Mouse (Mus musculus): Measurements from ENCODE around the gene Cntd1. TPM values are rescaled to one million over a fixed set of nuclear protein-coding genes. Genes with fewer than 3 reads are reported as not detected.

Cntd1 gene
- polyA plus RNA-seq, 1 experiment: 0.84 TPM

DNA sequence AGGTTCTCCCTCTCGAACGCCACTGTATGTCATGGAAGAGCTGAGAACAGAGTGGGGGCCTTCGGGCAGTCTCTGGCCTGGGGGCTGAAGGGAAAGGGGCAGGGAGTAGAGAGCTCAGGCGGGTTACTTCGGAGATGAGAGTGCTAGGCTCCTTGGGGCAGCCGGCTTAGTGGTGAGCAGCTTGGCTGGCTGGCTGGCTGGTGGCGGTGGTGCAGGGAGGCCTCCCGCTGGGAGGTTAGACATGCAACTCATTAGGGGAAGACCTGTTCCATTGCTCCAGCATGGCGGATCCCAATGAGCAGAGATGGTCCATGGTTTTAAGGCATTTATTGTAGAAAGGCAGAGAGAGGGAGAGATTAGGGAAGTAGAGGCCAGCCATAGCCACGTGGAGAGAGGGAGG lies 55.2 kb downstream of the Cntd1 start:
- DNase-seq: no peak
- H3K36me3 ChIP-seq (ENCODE audit: control insufficient read depth, insufficient read depth, low read length): no peaks in the 10 kb centered on the region
- peaks cover 5% of the 10 kb centered on the region for H3K4me1 ChIP-seq (replicated peaks; ENCODE audit: control insufficient read depth, insufficient read depth, low read length)
- no peaks in the 10 kb centered on the region for H3K27me3 ChIP-seq (ENCODE audit: control insufficient read depth, insufficient read depth, low read length)
- WGBS: 84% methylated on average over 10 of the region's 10 CpGs
- no peak overlapping the region for H3K27ac ChIP-seq (ENCODE audit: control insufficient read depth, insufficient read depth, low read length)
- TF ChIP-seq POLR2A (IDR thresholded peaks at IDR 0.05; ENCODE audit: control insufficient read depth, extremely low read depth, insufficient read depth, low read length, poor library complexity): no peak
- TF ChIP-seq CTCF (IDR thresholded peaks at IDR 0.05; ENCODE audit: borderline replicate concordance, control insufficient read depth, extremely low read depth, insufficient read depth, low read length, poor library complexity): no peak
- no peak overlapping the region for H3K4me3 ChIP-seq (ENCODE audit: control insufficient read depth, insufficient read depth, low read length)

DNA sequence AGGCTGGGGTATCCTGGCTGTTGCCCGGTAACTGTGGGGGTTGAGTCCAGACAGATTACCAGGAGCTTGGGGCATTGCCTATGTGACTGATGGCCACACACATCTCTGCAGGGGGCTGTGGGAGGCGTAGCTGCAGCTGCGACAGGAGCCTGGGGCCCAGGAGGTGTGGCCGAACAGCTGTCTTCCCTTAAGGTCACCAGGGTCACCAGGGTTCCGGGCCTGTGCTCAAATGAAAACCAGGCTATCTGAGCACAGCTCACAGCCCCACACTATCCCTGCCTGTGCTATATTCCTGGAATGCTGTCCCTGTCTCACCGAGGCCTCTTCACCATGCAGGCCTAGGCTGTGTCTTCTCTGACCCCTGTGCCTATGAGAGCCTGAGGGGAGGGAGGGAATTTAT lies 55.7 kb downstream of the Cntd1 start:
- TF ChIP-seq CTCF (IDR thresholded peaks at IDR 0.05; ENCODE audit: borderline replicate concordance, control insufficient read depth, extremely low read depth, insufficient read depth, low read length, poor library complexity) (no peak), POLR2A (IDR thresholded peaks at IDR 0.05; ENCODE audit: control insufficient read depth, extremely low read depth, insufficient read depth, low read length, poor library complexity) (no peak)
- Histone ChIP-seq H3K27me3 (ENCODE audit: control insufficient read depth, insufficient read depth, low read length) (no peaks in the 10 kb centered on the region), H3K4me1 (replicated peaks; ENCODE audit: control insufficient read depth, insufficient read depth, low read length) (peaks cover 5% of the 10 kb centered on the region), H3K36me3 (ENCODE audit: control insufficient read depth, insufficient read depth, low read length) (no peaks in the 10 kb centered on the region), H3K4me3 (ENCODE audit: control insufficient read depth, insufficient read depth, low read length) (no peak overlapping the region), H3K27ac (ENCODE audit: control insufficient read depth, insufficient read depth, low read length) (no peak overlapping the region)
- WGBS: 77% methylated on average over 6 of the region's 6 CpGs
- DNase-seq: no peak

DNA sequence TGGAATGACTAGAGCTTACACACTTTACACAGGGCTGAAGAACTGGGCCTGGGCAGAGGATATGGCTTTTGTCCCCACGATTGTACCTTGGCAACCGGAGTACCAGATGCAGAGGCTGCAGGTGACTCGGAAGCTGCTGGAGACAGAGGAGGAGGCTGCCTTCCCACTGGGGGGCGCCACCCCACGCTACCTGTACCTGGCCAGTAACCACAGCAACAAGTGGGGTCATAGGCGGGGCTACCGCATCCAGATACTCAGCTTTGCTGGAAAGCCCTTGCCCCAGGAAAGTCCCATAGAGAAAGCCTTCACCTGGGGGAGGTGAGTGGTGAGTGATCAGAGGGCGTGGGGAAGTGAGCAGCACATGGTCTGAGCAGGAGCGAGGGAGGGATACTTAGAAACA lies 56.9 kb downstream of the Cntd1 start:
- Histone ChIP-seq H3K27ac (ENCODE audit: control insufficient read depth, insufficient read depth, low read length) (no peak overlapping the region), H3K36me3 (ENCODE audit: control insufficient read depth, insufficient read depth, low read length) (no peaks in the 10 kb centered on the region), H3K4me3 (ENCODE audit: control insufficient read depth, insufficient read depth, low read length) (no peak overlapping the region), H3K4me1 (replicated peaks; ENCODE audit: control insufficient read depth, insufficient read depth, low read length) (peaks cover 5% of the 10 kb centered on the region), H3K27me3 (ENCODE audit: control insufficient read depth, insufficient read depth, low read length) (no peaks in the 10 kb centered on the region)
- TF ChIP-seq CTCF (IDR thresholded peaks at IDR 0.05; ENCODE audit: borderline replicate concordance, control insufficient read depth, extremely low read depth, insufficient read depth, low read length, poor library complexity) (no peak), POLR2A (IDR thresholded peaks at IDR 0.05; ENCODE audit: control insufficient read depth, extremely low read depth, insufficient read depth, low read length, poor library complexity) (no peak)
- no peak for DNase-seq
- 93% methylated on average over 9 of the region's 9 CpGs for WGBS

DNA sequence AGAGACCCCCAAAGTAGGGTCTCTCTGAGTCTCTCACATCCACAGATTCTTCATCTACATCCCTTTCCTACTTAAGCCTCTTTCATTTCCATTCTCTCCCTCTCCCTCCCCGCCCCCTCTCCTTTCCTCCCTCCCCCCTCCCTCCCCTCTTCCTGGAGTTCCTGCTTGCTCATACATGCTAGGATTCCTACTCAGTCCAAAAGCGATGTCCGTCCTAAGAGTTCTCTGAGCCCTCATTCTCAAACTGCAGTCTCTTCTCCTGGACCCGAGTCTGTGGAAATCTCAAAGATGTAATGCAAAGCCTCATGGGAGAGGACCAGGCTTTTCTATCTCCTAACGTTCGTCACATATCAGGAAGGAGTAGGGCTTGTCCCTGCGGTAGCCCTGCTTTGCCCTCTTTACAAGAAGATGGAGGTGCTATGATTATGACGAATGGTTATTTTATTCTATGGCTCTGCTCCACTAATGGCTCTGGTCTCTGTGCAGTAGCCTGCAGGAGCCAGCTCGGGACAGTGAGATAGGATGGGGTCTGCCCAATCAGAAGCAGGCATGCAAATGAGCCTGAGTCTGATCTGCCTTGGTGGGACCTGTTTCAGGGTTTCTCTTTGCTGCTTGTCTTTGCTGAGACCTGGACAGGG lies 59.4 kb downstream of the Cntd1 start:
- Histone ChIP-seq H3K27me3 (ENCODE audit: control insufficient read depth, insufficient read depth, low read length) (no peaks in the 10 kb centered on the region), H3K27ac (ENCODE audit: control insufficient read depth, insufficient read depth, low read length) (no peak overlapping the region), H3K4me3 (ENCODE audit: control insufficient read depth, insufficient read depth, low read length) (no peak overlapping the region), H3K4me1 (replicated peaks; ENCODE audit: control insufficient read depth, insufficient read depth, low read length) (peaks cover 5% of the 10 kb centered on the region), H3K36me3 (ENCODE audit: control insufficient read depth, insufficient read depth, low read length) (no peaks in the 10 kb centered on the region)
- no peak for TF ChIP-seq CTCF (IDR thresholded peaks at IDR 0.05; ENCODE audit: borderline replicate concordance, control insufficient read depth, extremely low read depth, insufficient read depth, low read length, poor library complexity)
- TF ChIP-seq POLR2A (IDR thresholded peaks at IDR 0.05; ENCODE audit: control insufficient read depth, extremely low read depth, insufficient read depth, low read length, poor library complexity): no peak
- DNase-seq: no peak
- WGBS: 6% methylated on average over 9 of the region's 9 CpGs

Other genes starting within 250 kb of the Cntd1 start
- 24.3 and 25.2 TPM in 2 replicates for gene Naglu, start 209.0 kb upstream of the Cntd1 start, polyA plus RNA-seq (2012; rRNA removed)
- gene Hsd17b1, start 200.6 kb upstream of the Cntd1 start, polyA plus RNA-seq (2012; rRNA removed): 0.40 and 0.93 TPM in 2 replicates
- gene Coasy, start 196.4 kb upstream of the Cntd1 start, polyA plus RNA-seq (2012; rRNA removed): 68.5 and 74.2 TPM in 2 replicates
- 79.1 and 110 TPM in 2 replicates for gene Mlx, start 191.7 kb upstream of the Cntd1 start, polyA plus RNA-seq (2012; rRNA removed)
- gene Psmc3ip, start 183.6 kb upstream of the Cntd1 start, polyA plus RNA-seq (2012; rRNA removed): 6.0 and 6.1 TPM in 2 replicates
- 118 and 130 TPM in 2 replicates for gene Retreg3, start 159.1 kb upstream of the Cntd1 start, polyA plus RNA-seq (2012; rRNA removed)
- gene Tubg1, start 159.1 kb upstream of the Cntd1 start, polyA plus RNA-seq (2012; rRNA removed): 50.3 and 67.4 TPM in 2 replicates
- 2.6 and 3.3 TPM in 2 replicates for gene Tubg2, start 123.1 kb upstream of the Cntd1 start, polyA plus RNA-seq (2012; rRNA removed)
- 4.5 and 5.3 TPM in 2 replicates for gene Cntnap1, start 108.5 kb upstream of the Cntd1 start, polyA plus RNA-seq (2012; rRNA removed)
- gene Plekhh3, start 107.7 kb upstream of the Cntd1 start, polyA plus RNA-seq (2012; rRNA removed): 11.9 and 12.1 TPM in 2 replicates
- 2.9 and 3.9 TPM in 2 replicates for gene Ccr10, start 103.6 kb upstream of the Cntd1 start, polyA plus RNA-seq (2012; rRNA removed)
- 38.8 and 43.3 TPM in 2 replicates for gene Ezh1, start 52.5 kb upstream of the Cntd1 start, polyA plus RNA-seq (2012; rRNA removed)
- 13.5 and 20.5 TPM in 2 replicates for gene Ramp2, start 33.0 kb upstream of the Cntd1 start, polyA plus RNA-seq (2012; rRNA removed)
- 88.3 and 92.6 TPM in 2 replicates for gene Vps25, start 25.3 kb upstream of the Cntd1 start, polyA plus RNA-seq (2012; rRNA removed)
- 1.2 TPM in 2 replicates for gene Wnk4, start 18.4 kb upstream of the Cntd1 start, polyA plus RNA-seq (2012; rRNA removed)
- gene Coa3, start 102 bp downstream of the Cntd1 start, polyA plus RNA-seq (2012; rRNA removed): 245 and 273 TPM in 2 replicates
- gene Becn1, start 23.3 kb downstream of the Cntd1 start, polyA plus RNA-seq (2012; rRNA removed): 176 and 192 TPM in 2 replicates
- gene Psme3, start 37.2 kb downstream of the Cntd1 start, polyA plus RNA-seq (2012; rRNA removed): 103 and 106 TPM in 2 replicates
- gene Aoc2, start 46.1 kb downstream of the Cntd1 start, polyA plus RNA-seq (2012; rRNA removed): 14.6 and 16.2 TPM in 2 replicates
- gene Aoc3, start 51.6 kb downstream of the Cntd1 start, polyA plus RNA-seq (2012; rRNA removed): 11.8 and 12.1 TPM in 2 replicates
- 0.15 and 0.37 TPM in 2 replicates for gene G6pc, start 88.5 kb downstream of the Cntd1 start, polyA plus RNA-seq (2012; rRNA removed)
- 33.4 and 37.2 TPM in 2 replicates for gene Aarsd1, start 138.6 kb downstream of the Cntd1 start, polyA plus RNA-seq (2012; rRNA removed)
- gene Gm27029, start 145.8 kb downstream of the Cntd1 start, polyA plus RNA-seq (2012; rRNA removed): 0.49 TPM in 1 of 2 replicates, not detected in the other
- gene Rundc1, start 146.1 kb downstream of the Cntd1 start, polyA plus RNA-seq (2012; rRNA removed): 27.4 and 28.5 TPM in 2 replicates
- 1.3 and 3.1 TPM in 2 replicates for gene Ptges3l, start 146.3 kb downstream of the Cntd1 start, polyA plus RNA-seq (2012; rRNA removed)
- 666 and 730 TPM in 2 replicates for gene Rpl27, start 163.3 kb downstream of the Cntd1 start, polyA plus RNA-seq (2012; rRNA removed)
- gene Ifi35, start 169.4 kb downstream of the Cntd1 start, polyA plus RNA-seq (2012; rRNA removed): 63.6 and 83.6 TPM in 2 replicates
- 3.5 and 4.3 TPM in 2 replicates for gene Rnd2, start 186.0 kb downstream of the Cntd1 start, polyA plus RNA-seq (2012; rRNA removed)
- 67.9 and 73.6 TPM in 2 replicates for gene Vat1, start 187.2 kb downstream of the Cntd1 start, polyA plus RNA-seq (2012; rRNA removed)